Mouse (Mus musculus) embryonic fibroblast, embryonic 13.5 days (primary cell): ENCODE data around the gene Tbc1d14.

Experiments used
- CTCF ChIP-seq: IDR thresholded peaks from 2 replicates; pipeline ENCODE4 v1.5.1; 2011; ENCODE audit warnings: mild to moderate bottlenecking, control low read depth, low read length, moderate library complexity, borderline replicate concordance; ENCODE audit not compliant: insufficient read depth
- POLR2A ChIP-seq: IDR thresholded peaks from 2 replicates; pipeline ENCODE4 v1.6.1; 2011; ENCODE audit warnings: low read depth, mild to moderate bottlenecking, control low read depth, low read length, moderate library complexity

- no peak for TF ChIP-seq POLR2A
- TF ChIP-seq CTCF = no peak
These were observed 29.3 kb downstream of the Tbc1d14 start for GRCm38 (mm10) chr5:36563741-36564140.
